In genomic region chr11:54438366-54438781, GRCm38 (mm10) we compare ENCODE assay signal across 8 mouse cellular contexts. TPM values are rescaled to one million over a fixed set of nuclear protein-coding genes. Genes with fewer than 3 reads are reported as not detected.
DNase-seq lines count a peak whose midpoint lies in the region; ATAC-seq and TF ChIP-seq lines count a peak whose summit lies in the region.

No protein-coding gene starts in this region.

- H3K4me3 ChIP-seq in ES-E14 (ENCODE audit: insufficient read depth in 1 of 2, low read depth in 1 of 2, low read length in 2 of 2, poor library complexity in 1 of 2, severe bottlenecking in 1 of 2), result peak overlapping the region; percentile 86 to 93
- peak overlapping the region; percentile 91 for H3K4me3 ChIP-seq in embryonic facial prominence, embryonic 13.5 days
- H3K4me3 ChIP-seq in heart, embryonic 11.5 days (ENCODE audit: low read depth, low read length), result peak overlapping the region; percentile 96
- peak overlapping the region; percentile 97 for H3K4me3 ChIP-seq in lung, embryonic 15.5 days

- in situ Hi-C loops in ES-E14 (cut with MboI; ENCODE audit: low sequenced_read_pairs in 2 of 2, unreplicated experiment in 2 of 2), result no loop called here

- H3K27me3 ChIP-seq in embryonic facial prominence, embryonic 13.5 days, result no peaks in the 10 kb centered on the region
- no peaks in the 10 kb centered on the region for H3K27me3 ChIP-seq in heart, embryonic 11.5 days (ENCODE audit: control insufficient read depth, insufficient read depth, low read length)
- no peaks in the 10 kb centered on the region for H3K27me3 ChIP-seq in lung, embryonic 15.5 days

- peak overlapping the region; percentile 71 for H3K4me2 ChIP-seq in embryonic facial prominence, embryonic 13.5 days
- H3K4me2 ChIP-seq in heart, embryonic 11.5 days, result peak overlapping the region; percentile 78
- H3K4me2 ChIP-seq in lung, embryonic 15.5 days, result peak overlapping the region; percentile 63

- peak overlapping the region; percentile 42; the same call in 1 of the 2 replicates for H3K27ac ChIP-seq in ES-E14 (ENCODE audit: insufficient read depth, low read depth, low read length, poor library complexity, severe bottlenecking)
- H3K27ac ChIP-seq in embryonic facial prominence, embryonic 13.5 days, result peak overlapping the region; percentile 86
- peak overlapping the region; percentile 90 for H3K27ac ChIP-seq in heart, embryonic 11.5 days (ENCODE audit: low read depth, low read length)
- H3K27ac ChIP-seq in lung, embryonic 15.5 days, result peak overlapping the region; percentile 81

- H3K9ac ChIP-seq in ES-E14 (ENCODE audit: insufficient read depth, low read depth, low read length, poor library complexity, severe bottlenecking), result peak overlapping the region; percentile 96
- H3K9ac ChIP-seq in embryonic facial prominence, embryonic 13.5 days, result peak overlapping the region; percentile 92
- H3K9ac ChIP-seq in heart, embryonic 11.5 days (ENCODE audit: low read depth, low read length), result peak overlapping the region; percentile 95
- H3K9ac ChIP-seq in lung, embryonic 15.5 days, result peak overlapping the region; percentile 90

- peaks cover 0 to 3% of the 10 kb centered on the region in 2 experiments; a peak in 1 of 4 replicates for H3K4me1 ChIP-seq in ES-E14 (ENCODE audit: control insufficient read depth in 2 of 2, insufficient read depth in 2 of 2, low read length in 2 of 2, poor library complexity in 1 of 2)
- peaks cover 11% of the 10 kb centered on the region; the same call in 1 of the 2 replicates for H3K4me1 ChIP-seq in embryonic facial prominence, embryonic 13.5 days
- H3K4me1 ChIP-seq in heart, embryonic 11.5 days (ENCODE audit: control insufficient read depth, insufficient read depth, low read length), result no peaks in the 10 kb centered on the region
- H3K4me1 ChIP-seq in lung, embryonic 15.5 days, result peaks cover 20% of the 10 kb centered on the region

- ATAC-seq in embryonic facial prominence, embryonic 13.5 days (ENCODE audit: insufficient number of reproducible peaks, insufficient read depth, low FRiP score, low TSS enrichment, low read depth), result peak; percentile 68; the same call in 1 of the 2 replicates
- ATAC-seq in heart, embryonic 11.5 days (replicated peaks; ENCODE audit: insufficient number of reproducible peaks, low FRiP score, low TSS enrichment), result peak; percentile 78
- peak; percentile 80 for ATAC-seq in lung, embryonic 15.5 days (ENCODE audit: borderline replicate concordance, extremely low read depth, low FRiP score, low TSS enrichment)
- ATAC-seq in neutrophil, adult 5-6 weeks (ENCODE audit: extremely low read depth, insufficient number of reproducible peaks, low FRiP score, poor library complexity, severe bottlenecking), result 0 out of 2 replicates have a peak, but pooled peaks have one; percentile 8

- no peaks in the 10 kb centered on the region for H3K36me3 ChIP-seq in ES-E14 (ENCODE audit: control insufficient read depth, insufficient read depth, low read length, poor library complexity, severe bottlenecking)
- H3K36me3 ChIP-seq in embryonic facial prominence, embryonic 13.5 days, result no peaks in the 10 kb centered on the region
- H3K36me3 ChIP-seq in heart, embryonic 11.5 days (ENCODE audit: control insufficient read depth, insufficient read depth, low read length), result no peaks in the 10 kb centered on the region
- H3K36me3 ChIP-seq in lung, embryonic 15.5 days, result no peaks in the 10 kb centered on the region

- H3K9me3 ChIP-seq in ES-E14 (ENCODE audit: control insufficient read depth, insufficient read depth, low read depth, low read length), result no peaks in the 10 kb centered on the region
- no peaks in the 10 kb centered on the region for H3K9me3 ChIP-seq in embryonic facial prominence, embryonic 13.5 days
- H3K9me3 ChIP-seq in heart, embryonic 11.5 days (replicated peaks; ENCODE audit: control insufficient read depth, low read length), result no peaks in the 10 kb centered on the region
- H3K9me3 ChIP-seq in lung, embryonic 15.5 days, result no peaks in the 10 kb centered on the region

- WGBS in embryonic facial prominence, embryonic 13.5 days, result under 1% methylated on average over 47 of the region's 47 CpGs
- under 1% methylated on average over 42 of the region's 47 CpGs for WGBS in heart, embryonic 11.5 days (ENCODE audit: insufficient replicate concordance)
- under 1% methylated on average over 47 of the region's 47 CpGs for WGBS in lung, embryonic 15.5 days

- DNase-seq in ES-E14 (ENCODE audit: low read depth, low spot score), result no peak
- peak; percentile 79 for DNase-seq in adrenal gland, adult 2 months
- DNase-seq in kidney, postnatal 4 days, result peak; percentile 72 to 82
- no peak for DNase-seq in Muller cell, postnatal 12 days (ENCODE audit: inconsistent ontology term)

TF ChIP-seq in ES-E14, 5 proteins besides CTCF, POLR2A, EP300 and RAD21:
- TF ChIP-seq MAFK (IDR thresholded peaks at IDR 0.05; ENCODE audit: insufficient read depth, low read depth, low read length) (no peak), ZC3H11A (IDR thresholded peaks at IDR 0.05; ENCODE audit: borderline replicate concordance, low read depth, low read length) (no peak), HCFC1 (IDR thresholded peaks at IDR 0.05; ENCODE audit: borderline replicate concordance, insufficient read depth, low read length) (0 out of 2 replicates have a peak, but pooled peaks have one; percentile 11)

RNA-seq across cellular contexts. Expression of gene Fnip1, which starts 0.4 kb away (rescaled TPM):
- total RNA-seq in ES-E14 (2012; rRNA removed), result 13.5 and 13.9 TPM in 2 replicates
- 10 to 100 TPM; 27.2 to 32.3 TPM for total RNA-seq in adrenal gland, adult 2 months (2021)
- 1.6 and 1.9 TPM in 2 replicates for polyA plus RNA-seq in adrenal gland, adult 2 months (2012; rRNA removed)
- polyA plus RNA-seq in embryonic facial prominence, embryonic 13.5 days (2015; fragmentation: Nextera tagmentation; extraction: Ambion mirVana), result 11.4 and 13.2 TPM in 2 replicates
- 9.9 and 10.6 TPM in 2 replicates for polyA plus RNA-seq in heart, embryonic 11.5 days (2014; fragmentation: Nextera tagmentation; extraction: Ambion mirVana)
- 9.8 and 10.2 TPM in 2 replicates for polyA plus RNA-seq in lung, embryonic 15.5 days (2015; fragmentation: Nextera tagmentation; extraction: Ambion mirVana)
- 47.4 and 52.3 TPM in 2 replicates for total RNA-seq in neutrophil, adult 5-6 weeks (2017)

Comparison
In these comparisons a context has a peak if more than half of its experiments do, and no peak if none do; other contexts are left out.
1. DNase-seq: peak in adrenal gland, adult 2 months (single experiment) and kidney, postnatal 4 days (2 of 2); none in ES-E14 (single experiment) and Muller cell, postnatal 12 days (single experiment).
2. ATAC-seq: peak in every context shown above with its lines; median percentile 80 in lung, embryonic 15.5 days; 78 in heart, embryonic 11.5 days; 68 in embryonic facial prominence, embryonic 13.5 days; 8 in neutrophil, adult 5-6 weeks.
3. Peak in every context shown above with its lines, with median percentiles within 50 percentile points of each other: H3K27ac ChIP-seq, H3K4me3 ChIP-seq, H3K9ac ChIP-seq and H3K4me2 ChIP-seq.